In genomic region chr4:35034504-35035290, GRCm38 (mm10) we compare ENCODE assay signal across 9 mouse cellular contexts.
A peak's percentile ranks its signal among the peaks of the same experiment; 100 is the strongest.
DNase-seq lines count a peak whose midpoint lies in the region; ATAC-seq lines count a peak whose summit lies in the region.
"Had no signal": no experiment of that assay in that cellular context is flagged by ENCODE, and none has a peak within 500 bp of the region (broad histone marks: within the 10 kb centered on the region; RNA-seq: fewer than 3 reads in every experiment).

No protein-coding gene starts in this region.

- H3K9me3 ChIP-seq in forebrain, embryonic 11.5 days (ENCODE audit: control insufficient read depth, low read length) = no peaks in the 10 kb centered on the region
- H3K9me3 ChIP-seq in forebrain, embryonic 14.5 days (replicated peaks; ENCODE audit: control insufficient read depth, low read length) = no peaks in the 10 kb centered on the region
- H3K9me3 ChIP-seq in liver, embryonic 11.5 days (ENCODE audit: control insufficient read depth, low read length) = no peaks in the 10 kb centered on the region
- H3K9me3 ChIP-seq in kidney, embryonic 16.5 days (ENCODE audit: low read length) = no peaks in the 10 kb centered on the region

- no peak overlapping the region for H3K4me3 ChIP-seq in forebrain, embryonic 11.5 days (ENCODE audit: low read depth, low read length)
- H3K4me3 ChIP-seq in forebrain, embryonic 14.5 days (ENCODE audit: low read depth, low read length) = no peak overlapping the region
- H3K4me3 ChIP-seq in liver, embryonic 11.5 days (ENCODE audit: low read depth, low read length) = no peak overlapping the region
- no peak overlapping the region for H3K4me3 ChIP-seq in kidney, embryonic 16.5 days (ENCODE audit: low read length)

- no peaks in the 10 kb centered on the region for H3K4me1 ChIP-seq in forebrain, embryonic 11.5 days (replicated peaks; ENCODE audit: control insufficient read depth, insufficient read depth, low read length)
- no peaks in the 10 kb centered on the region for H3K4me1 ChIP-seq in forebrain, embryonic 14.5 days (ENCODE audit: control insufficient read depth, insufficient read depth, low read length)
- no peaks in the 10 kb centered on the region; the same call in 1 of the 2 replicates for H3K4me1 ChIP-seq in liver, embryonic 11.5 days (replicated peaks; ENCODE audit: control insufficient read depth, insufficient read depth, low read length)
- peaks cover 8% of the 10 kb centered on the region for H3K4me1 ChIP-seq in kidney, embryonic 16.5 days (ENCODE audit: insufficient read depth, low read length)

- H3K27me3 ChIP-seq in forebrain, embryonic 11.5 days (ENCODE audit: control insufficient read depth, insufficient read depth, low read length) = no peaks in the 10 kb centered on the region
- H3K27me3 ChIP-seq in forebrain, embryonic 14.5 days (replicated peaks; ENCODE audit: control insufficient read depth, insufficient read depth, low read length) = no peaks in the 10 kb centered on the region
- H3K27me3 ChIP-seq in liver, embryonic 11.5 days (replicated peaks; ENCODE audit: control insufficient read depth, insufficient read depth, low read length) = no peaks in the 10 kb centered on the region
- no peaks in the 10 kb centered on the region for H3K27me3 ChIP-seq in kidney, embryonic 16.5 days (ENCODE audit: insufficient read depth, low read length)
- no peaks in the 10 kb centered on the region for H3K27me3 ChIP-seq in splenic B cell, adult 2 months (ENCODE audit: control insufficient read depth, insufficient read depth, low read length, poor library complexity, severe bottlenecking)

- peak; percentile 47 for DNase-seq in forebrain, embryonic 11.5 days (ENCODE audit: low spot score)
- no peak for DNase-seq in forebrain, embryonic 14.5 days (ENCODE audit: low spot score)
- no peak for DNase-seq in liver, embryonic 11.5 days (ENCODE audit: low spot score)
- no peak for DNase-seq in liver
- DNase-seq in splenic B cell, adult 2 months (ENCODE audit: low read depth, low spot score) = peak; percentile 5
- DNase-seq in urinary bladder, adult 18-20 months (ENCODE audit: low spot score in 2 of 2) = no peak

- no peak overlapping the region for H3K27ac ChIP-seq in forebrain, embryonic 11.5 days (ENCODE audit: low read depth, low read length)
- H3K27ac ChIP-seq in forebrain, embryonic 14.5 days (ENCODE audit: low read depth, low read length) = no peak overlapping the region
- no peak overlapping the region for H3K27ac ChIP-seq in liver, embryonic 11.5 days (ENCODE audit: low read depth, low read length)
- H3K27ac ChIP-seq in kidney, embryonic 16.5 days (ENCODE audit: low read length) = no peak overlapping the region
- H3K27ac ChIP-seq: liver, embryonic 14.5 days had no signal

- 61% methylated on average over 18 of the region's 18 CpGs for WGBS in forebrain, embryonic 11.5 days
- 64% methylated on average over 18 of the region's 18 CpGs for WGBS in forebrain, embryonic 14.5 days
- 34% methylated on average over 18 of the region's 18 CpGs for WGBS in liver, embryonic 11.5 days
- WGBS in kidney, embryonic 16.5 days = 48% methylated on average over 18 of the region's 18 CpGs

- no peak overlapping the region for H3K4me2 ChIP-seq in forebrain, embryonic 11.5 days (ENCODE audit: low read depth, low read length, severe bottlenecking)
- no peak overlapping the region for H3K4me2 ChIP-seq in forebrain, embryonic 14.5 days (ENCODE audit: low read length)
- peak overlapping the region; percentile 19 for H3K4me2 ChIP-seq in liver, embryonic 11.5 days
- 0 out of 2 replicates have a peak overlapping the region, but pooled peaks have one; percentile 24 for H3K4me2 ChIP-seq in kidney, embryonic 16.5 days (replicated peaks; ENCODE audit: low read depth, low read length)

- H3K9ac ChIP-seq in forebrain, embryonic 11.5 days (ENCODE audit: low read length) = no peak overlapping the region
- no peak overlapping the region for H3K9ac ChIP-seq in forebrain, embryonic 14.5 days (ENCODE audit: low read length)
- no peak overlapping the region for H3K9ac ChIP-seq in liver, embryonic 11.5 days (ENCODE audit: low read depth, low read length)
- no peak overlapping the region for H3K9ac ChIP-seq in kidney, embryonic 16.5 days (replicated peaks; ENCODE audit: low read length)
- H3K9ac ChIP-seq: liver, embryonic 14.5 days had no signal

- H3K36me3 ChIP-seq in forebrain, embryonic 11.5 days (ENCODE audit: control insufficient read depth, insufficient read depth, low read length) = no peaks in the 10 kb centered on the region
- H3K36me3 ChIP-seq in forebrain, embryonic 14.5 days (ENCODE audit: control insufficient read depth, insufficient read depth, low read length) = no peaks in the 10 kb centered on the region
- H3K36me3 ChIP-seq in liver, embryonic 11.5 days (ENCODE audit: control insufficient read depth, insufficient read depth, low read length) = no peaks in the 10 kb centered on the region
- no peaks in the 10 kb centered on the region for H3K36me3 ChIP-seq in kidney, embryonic 16.5 days (ENCODE audit: insufficient read depth, low read length)
- H3K36me3 ChIP-seq in splenic B cell, adult 2 months (ENCODE audit: control insufficient read depth, insufficient read depth, low read length, poor library complexity, severe bottlenecking) = no peaks in the 10 kb centered on the region

- ATAC-seq in forebrain, embryonic 11.5 days (replicated peaks; ENCODE audit: low FRiP score) = no peak
- no peak for ATAC-seq in forebrain, embryonic 14.5 days
- no peak for ATAC-seq in liver, embryonic 11.5 days (replicated peaks; ENCODE audit: low FRiP score)
- ATAC-seq in kidney, embryonic 16.5 days (ENCODE audit: low FRiP score, low TSS enrichment) = 0 out of 2 replicates have a peak, but pooled peaks have one; percentile 51
- ATAC-seq in inflammation-experienced regulatory T-cells, adult 6 months = no peak

Comparison
In these comparisons a context has a peak if more than half of its experiments do, and no peak if none do; other contexts are left out.
1. DNase-seq: peak in forebrain, embryonic 11.5 days (single experiment) and splenic B cell, adult 2 months (single experiment); none in forebrain, embryonic 14.5 days (single experiment), liver, embryonic 11.5 days (single experiment), liver (single experiment) and urinary bladder, adult 18-20 months (0 of 2).
2. H3K4me2 ChIP-seq: peak in liver, embryonic 11.5 days (single experiment) and kidney, embryonic 16.5 days (single experiment); none in forebrain, embryonic 11.5 days (single experiment) and forebrain, embryonic 14.5 days (single experiment).